Mouse (Mus musculus) B cell, adult 2 months (primary cell): Measurements from ENCODE around the gene Prkcg.
A peak's percentile ranks its signal among the peaks of the same experiment; 100 is the strongest.

Source experiments
- DNase-seq, 2 experiments: peaks; one replicate each; pipeline ENCODE4 v3.0.0; 2022

Gene Prkcg

DNA sequence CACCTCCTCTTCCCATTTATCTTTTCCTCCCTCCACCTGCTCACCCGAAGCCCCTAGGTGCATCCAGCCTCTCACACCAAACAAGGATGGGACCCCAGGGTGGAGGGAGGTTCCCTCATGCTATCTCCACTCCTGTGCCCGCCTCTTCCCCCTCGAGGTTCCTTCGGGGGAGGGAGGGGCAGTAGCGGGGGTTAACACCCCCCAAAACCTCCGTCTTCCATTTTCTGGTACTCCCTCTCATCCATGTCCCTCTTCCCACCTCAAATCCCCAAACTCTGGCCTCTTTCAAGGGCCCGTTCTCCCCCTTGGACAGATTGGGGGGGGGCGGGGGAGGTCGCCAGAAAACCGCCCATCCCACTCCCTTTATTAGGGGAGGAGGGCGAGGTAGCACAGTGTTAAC is 78.6 kb downstream of the Prkcg start:
- no peak for DNase-seq

DNA sequence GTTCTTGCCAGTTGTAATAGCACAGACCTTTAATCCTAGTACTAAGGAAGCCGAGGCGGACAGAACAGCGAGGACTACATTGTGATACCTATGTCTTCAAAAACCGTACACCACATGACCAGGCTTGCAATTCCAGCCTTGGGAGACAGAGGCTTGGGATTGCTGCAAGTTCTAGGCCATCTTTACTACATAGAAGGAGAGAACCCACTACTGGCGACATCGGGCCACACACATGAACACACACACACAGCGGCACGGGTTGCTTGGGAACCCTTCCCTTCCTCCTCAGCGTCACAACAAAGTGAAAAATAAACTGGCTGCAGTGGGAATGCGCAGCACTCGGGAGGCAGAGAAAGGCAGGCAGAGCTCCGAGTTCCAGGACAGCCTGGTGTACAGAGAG is 79.3 kb downstream of the Prkcg start:
- DNase-seq: no peak

DNA sequence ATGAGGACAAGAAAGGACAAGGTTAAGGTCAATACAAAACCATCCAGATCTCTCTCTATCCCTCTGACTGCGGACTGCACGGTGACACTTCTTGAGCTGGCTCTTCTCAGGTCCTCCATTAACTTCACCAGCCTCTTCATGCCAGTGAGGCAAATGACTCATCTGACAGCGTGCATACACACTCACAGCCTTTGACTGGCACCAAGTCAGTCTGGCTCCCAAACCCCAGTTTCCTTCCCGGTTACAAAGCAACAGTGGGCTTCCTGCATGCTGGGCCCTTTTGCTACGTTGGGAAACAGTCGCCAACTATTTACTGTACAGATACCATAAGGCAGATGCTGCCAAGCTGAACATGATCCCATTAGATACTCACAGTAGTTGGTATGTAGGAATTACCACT is 80.2 kb downstream of the Prkcg start:
- no peak for DNase-seq

DNA sequence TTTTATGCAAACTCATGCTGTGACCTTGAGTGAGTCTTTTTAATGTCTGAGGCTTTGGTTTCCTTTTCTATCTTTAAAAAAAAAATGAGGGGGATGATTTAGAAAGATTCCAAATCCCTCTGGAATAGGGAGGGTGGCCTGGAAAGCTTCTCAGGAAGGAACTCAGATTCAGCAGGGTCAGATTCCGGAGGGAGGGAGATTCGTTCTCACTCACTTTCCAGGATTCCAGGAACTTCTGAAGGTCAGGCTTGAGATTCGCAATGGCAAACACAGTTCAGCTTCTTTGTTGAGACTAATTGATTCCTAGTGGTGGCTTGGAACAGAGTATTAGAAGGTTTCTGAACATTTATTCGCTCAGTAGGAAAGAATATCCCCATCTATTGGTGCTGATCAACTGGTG is 81.4 kb downstream of the Prkcg start:
- no peak for DNase-seq

DNA sequence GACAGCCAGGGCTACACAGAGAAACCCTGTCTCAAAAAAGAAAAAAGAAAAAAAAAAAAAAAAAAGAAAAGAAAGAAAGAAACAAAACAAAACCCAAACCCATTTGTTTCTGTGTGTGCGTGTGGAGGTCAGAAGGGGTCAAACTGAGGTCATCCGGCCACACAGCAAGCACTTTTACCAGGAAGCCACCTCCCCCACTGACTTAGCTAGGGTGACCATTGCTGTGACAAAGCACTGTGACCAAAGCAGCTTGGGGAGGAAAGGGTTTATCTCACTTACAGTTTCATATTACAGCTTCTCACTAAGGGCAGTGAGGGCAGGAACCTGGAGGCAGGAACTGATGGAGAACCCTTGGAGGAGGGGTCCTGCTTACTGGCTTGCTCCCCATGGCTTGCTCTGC is 83.4 kb downstream of the Prkcg start:
- no peak for DNase-seq

DNA sequence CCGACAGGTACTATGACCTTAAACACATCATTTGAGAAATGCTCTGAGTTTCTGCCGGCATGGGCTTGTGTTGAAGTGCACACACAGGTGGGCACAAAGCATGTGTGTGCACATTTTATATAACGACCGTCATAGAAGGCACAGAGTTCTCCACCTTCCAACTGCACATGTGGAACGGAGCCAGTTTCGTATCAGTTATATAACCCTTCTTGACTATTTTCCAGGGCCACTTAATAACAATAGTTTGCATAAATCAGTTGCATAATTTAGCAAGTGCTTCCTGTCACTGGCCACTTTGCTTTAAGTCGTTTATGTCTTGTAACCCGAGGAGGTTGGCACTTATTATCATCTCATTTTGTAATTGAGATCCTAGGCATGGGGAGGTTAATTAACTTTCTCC is 84.8 kb downstream of the Prkcg start:
- no peak for DNase-seq

DNA sequence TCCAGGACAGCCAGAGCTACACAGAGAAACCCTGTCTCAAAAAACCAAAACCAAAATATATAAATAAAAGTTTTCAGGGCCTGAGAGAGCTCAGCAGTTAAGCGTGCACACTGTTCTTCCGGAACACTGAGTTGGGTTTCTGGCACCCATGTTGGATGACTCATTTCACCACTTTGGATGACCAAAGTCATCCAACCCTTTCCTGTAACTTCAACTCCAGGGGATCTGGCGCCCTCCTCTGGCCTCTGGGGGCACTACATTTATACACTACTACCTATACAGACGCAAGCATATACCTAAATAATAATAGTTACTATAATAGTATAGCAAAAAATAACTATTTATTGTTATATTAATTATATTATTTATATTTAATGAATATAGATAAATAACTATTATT is 87.9 kb downstream of the Prkcg start:
- DNase-seq: peak; percentile 73 to 78
